Mouse (Mus musculus): ENCODE results near the gene 9930104L06Rik. TPM values are rescaled to one million over a fixed set of nuclear protein-coding genes. Genes with fewer than 3 reads are reported as not detected.
"Not testable (repeated sequence)": the region's sequence is repeated elsewhere in the genome, so short reads cannot be mapped to it uniquely, and the experiment has no call there.

The 9930104L06Rik gene
- total RNA-seq (2022) = 1 to 10 TPM; 5.6 to 9.4 (median 7.8) TPM

- peak; percentile 85 to 87 for DNase-seq (ENCODE audit: low spot score in 2 of 2)
Measured at GRCm38 (mm10) chr4:124936613-124937471, at the start of gene 9930104L06Rik. Gene 9930104L06Rik, plus strand, starts transcription at chr4:124937048.

GRCm38 (mm10) chr4:124888702-124889101, 48.1 kb upstream of the 9930104L06Rik start:
- no peak for DNase-seq (ENCODE audit: low spot score in 2 of 2)

- DNase-seq (ENCODE audit: low spot score in 2 of 2) = no peak
Measured at GRCm38 (mm10) chr4:124889935-124890334, 46.9 kb upstream of the 9930104L06Rik start.

GRCm38 (mm10) chr4:124890831-124891230, 46.0 kb upstream of the 9930104L06Rik start:
- DNase-seq (ENCODE audit: low spot score in 2 of 2) = no peak

GRCm38 (mm10) chr4:124893769-124894168, 43.1 kb upstream of the 9930104L06Rik start:
- no peak for DNase-seq (ENCODE audit: low spot score in 2 of 2)

- DNase-seq (ENCODE audit: low spot score in 2 of 2) = no peak
Measured at GRCm38 (mm10) chr4:124894508-124895428, 42.1 kb upstream of the 9930104L06Rik start.

GRCm38 (mm10) chr4:124898428-124898827, 38.4 kb upstream of the 9930104L06Rik start:
- DNase-seq (ENCODE audit: low spot score in 2 of 2) = no peak

- DNase-seq (ENCODE audit: low spot score in 2 of 2) = no peak
Measured at GRCm38 (mm10) chr4:124899906-124900305, 36.9 kb upstream of the 9930104L06Rik start.

GRCm38 (mm10) chr4:124905417-124905816, 31.4 kb upstream of the 9930104L06Rik start:
- no peak for DNase-seq (ENCODE audit: low spot score in 2 of 2)

GRCm38 (mm10) chr4:124905971-124906822, 30.7 kb upstream of the 9930104L06Rik start:
- no peak for DNase-seq (ENCODE audit: low spot score in 2 of 2)

GRCm38 (mm10) chr4:124928102-124928501, 8.7 kb upstream of the 9930104L06Rik start:
- no peak for DNase-seq (ENCODE audit: low spot score in 2 of 2)

- DNase-seq (ENCODE audit: low spot score in 2 of 2) = not testable (repeated sequence)
Measured at GRCm38 (mm10) chr4:124939211-124939610, 2.4 kb downstream of the 9930104L06Rik start, which contains the start of gene Cdca8. Gene Cdca8, minus strand, starts transcription at chr4:124939311.

GRCm38 (mm10) chr4:124943022-124943421, 6.2 kb downstream of the 9930104L06Rik start:
- peak; percentile 40 to 49 for DNase-seq (ENCODE audit: low spot score in 2 of 2)

- no peak for DNase-seq (ENCODE audit: low spot score in 2 of 2)
Measured at GRCm38 (mm10) chr4:124943781-124944180, 6.9 kb downstream of the 9930104L06Rik start.

- no peak for DNase-seq (ENCODE audit: low spot score in 2 of 2)
Measured at GRCm38 (mm10) chr4:124944961-124945360, 8.1 kb downstream of the 9930104L06Rik start.

- DNase-seq (ENCODE audit: low spot score in 2 of 2) = no peak
Measured at GRCm38 (mm10) chr4:124949488-124949887, 12.6 kb downstream of the 9930104L06Rik start.

GRCm38 (mm10) chr4:124950181-124951035, 13.6 kb downstream of the 9930104L06Rik start:
- no peak for DNase-seq (ENCODE audit: low spot score in 2 of 2)

- DNase-seq (ENCODE audit: low spot score in 2 of 2) = no peak
Measured at GRCm38 (mm10) chr4:124951036-124951433, 14.2 kb downstream of the 9930104L06Rik start.

GRCm38 (mm10) chr4:124953546-124953945, 16.7 kb downstream of the 9930104L06Rik start:
- DNase-seq (ENCODE audit: low spot score in 2 of 2) = no peak

- no peak for DNase-seq (ENCODE audit: low spot score in 2 of 2)
Measured at GRCm38 (mm10) chr4:124957284-124957683, 20.4 kb downstream of the 9930104L06Rik start.

All from gastrocnemius, adult 8-10 months (tissue).